Comparison of ENCODE assay signal across 18 mouse cellular contexts in genomic region chr10:30730791-30731190, GRCm38 (mm10).
DNase-seq lines count a peak whose midpoint lies in the region; ATAC-seq and TF ChIP-seq lines count a peak whose summit lies in the region.
"Had no signal": no experiment of that assay in that cellular context is flagged by ENCODE, and none has a peak within 500 bp of the region (broad histone marks: within the 10 kb centered on the region; RNA-seq: fewer than 3 reads in every experiment).

No protein-coding gene starts in this region.

- intact Hi-C loops in left cerebral cortex, postnatal 25 days (cut with DNase I) = no loop called here

- no peak overlapping the region for H3K27ac ChIP-seq in liver, embryonic 14.5 days
- H3K27ac ChIP-seq in liver, embryonic 12.5 days = no peak overlapping the region; the same call in 1 of the 2 replicates
- H3K27ac ChIP-seq: embryonic facial prominence, embryonic 12.5 days; forebrain, embryonic 12.5 days; heart, embryonic 13.5 days; hindbrain, embryonic 15.5 days had no signal

- peaks cover 17 to 20% of the 10 kb centered on the region in 2 experiments for H3K4me1 ChIP-seq in liver, embryonic 14.5 days (replicated peaks; ENCODE audit: control insufficient read depth in 2 of 2, insufficient read depth in 2 of 2, low read length in 1 of 2)
- peaks cover 52% of the 10 kb centered on the region for H3K4me1 ChIP-seq in liver, embryonic 12.5 days
- H3K4me1 ChIP-seq: embryonic facial prominence, embryonic 12.5 days; forebrain, embryonic 12.5 days; hindbrain, embryonic 15.5 days had no signal

- H3K4me2 ChIP-seq in liver, embryonic 14.5 days (ENCODE audit: low read depth) = no peak overlapping the region
- H3K4me2 ChIP-seq in liver, embryonic 12.5 days = no peak overlapping the region
- H3K4me2 ChIP-seq: embryonic facial prominence, embryonic 12.5 days; forebrain, embryonic 12.5 days; heart, embryonic 13.5 days; hindbrain, embryonic 15.5 days had no signal

- H3K36me3 ChIP-seq in liver, embryonic 14.5 days (replicated peaks; ENCODE audit: control insufficient read depth, insufficient read depth, low read depth) = no peaks in the 10 kb centered on the region
- no peaks in the 10 kb centered on the region for H3K36me3 ChIP-seq in liver, embryonic 12.5 days
- H3K36me3 ChIP-seq: embryonic facial prominence, embryonic 12.5 days; forebrain, embryonic 12.5 days; heart, embryonic 13.5 days; hindbrain, embryonic 15.5 days had no signal

- H3K4me3 ChIP-seq in liver, embryonic 14.5 days (ENCODE audit: insufficient read depth in 1 of 2, low read depth in 2 of 2, low read length in 2 of 2) = no peak overlapping the region
- H3K4me3 ChIP-seq in liver, embryonic 12.5 days = no peak overlapping the region
- H3K4me3 ChIP-seq: embryonic facial prominence, embryonic 12.5 days; forebrain, embryonic 12.5 days; heart, embryonic 13.5 days; hindbrain, embryonic 15.5 days had no signal

- TF ChIP-seq EP300 in liver, embryonic 14.5 days (IDR thresholded peaks at IDR 0.05; ENCODE audit: low read depth) = no peak

- DNase-seq in liver, embryonic 14.5 days (ENCODE audit: low read depth in 3 of 3, low spot score in 3 of 3) = no peak
- DNase-seq in ES-CJ7 (ENCODE audit: low read depth, low spot score) (peak; percentile 47), ZHBTc4 (ENCODE audit: low read depth, low spot score) (peak; percentile 62)
- DNase-seq in left cerebral cortex, postnatal 25 days (ENCODE audit: low spot score in 2 of 2) = no peak
- DNase-seq in ovary, postnatal 14 days (ENCODE audit: low spot score) = no peak
- DNase-seq: cerebellum, adult 11 months; cerebellum, adult 8-10 months; cerebellum, postnatal 14 days; gastrocnemius, postnatal 14 days; heart, postnatal 36 days had no signal

- no peaks in the 10 kb centered on the region for H3K9me3 ChIP-seq in liver, embryonic 14.5 days (ENCODE audit: control insufficient read depth, low read length)
- no peaks in the 10 kb centered on the region for H3K9me3 ChIP-seq in liver, embryonic 12.5 days (replicated peaks)
- H3K9me3 ChIP-seq: embryonic facial prominence, embryonic 12.5 days; forebrain, embryonic 12.5 days; heart, embryonic 13.5 days; hindbrain, embryonic 15.5 days had no signal

- H3K9ac ChIP-seq in liver, embryonic 14.5 days (replicated peaks) = no peak overlapping the region
- H3K9ac ChIP-seq in liver, embryonic 12.5 days = no peak overlapping the region
- H3K9ac ChIP-seq: embryonic facial prominence, embryonic 12.5 days; forebrain, embryonic 12.5 days; heart, embryonic 13.5 days; hindbrain, embryonic 15.5 days had no signal

- TF ChIP-seq CTCF in liver, embryonic 14.5 days (IDR thresholded peaks at IDR 0.05; ENCODE audit: low read depth) = peak; percentile 30; the same call in 1 of the 2 replicates

- 22% methylated on average over 1 of the region's 1 CpGs for WGBS in liver, embryonic 14.5 days (ENCODE audit: insufficient replicate concordance)
- WGBS in liver, embryonic 12.5 days (ENCODE audit: insufficient replicate concordance) = 41% methylated on average over 1 of the region's 1 CpGs

- no peak for ATAC-seq in liver, embryonic 14.5 days (ENCODE audit: insufficient read depth)
- ATAC-seq in liver, embryonic 12.5 days = no peak
- ATAC-seq in megakaryocyte-erythroid progenitor cell, adult 5-6 weeks (replicated peaks; ENCODE audit: low FRiP score, low TSS enrichment, poor library complexity, severe bottlenecking) = no peak
- ATAC-seq: forebrain, embryonic 16.5 days had no signal

- H3K27me3 ChIP-seq in liver, embryonic 14.5 days (ENCODE audit: control insufficient read depth, insufficient read depth, low read length) = no peaks in the 10 kb centered on the region
- H3K27me3 ChIP-seq in liver, embryonic 12.5 days (replicated peaks) = no peaks in the 10 kb centered on the region
- H3K27me3 ChIP-seq: CH12.LX; embryonic facial prominence, embryonic 12.5 days; forebrain, embryonic 12.5 days; heart, embryonic 13.5 days; hindbrain, embryonic 15.5 days had no signal

Comparison
In these comparisons a context has a peak if more than half of its experiments do, and no peak if none do; other contexts are left out.
1. DNase-seq: peak in ES-CJ7 (single experiment) and ZHBTc4 (single experiment); none in liver, embryonic 14.5 days (0 of 3), left cerebral cortex, postnatal 25 days (0 of 2) and ovary, postnatal 14 days (single experiment).